Mouse (Mus musculus): ENCODE measurements around the gene Gm4131.

DNA sequence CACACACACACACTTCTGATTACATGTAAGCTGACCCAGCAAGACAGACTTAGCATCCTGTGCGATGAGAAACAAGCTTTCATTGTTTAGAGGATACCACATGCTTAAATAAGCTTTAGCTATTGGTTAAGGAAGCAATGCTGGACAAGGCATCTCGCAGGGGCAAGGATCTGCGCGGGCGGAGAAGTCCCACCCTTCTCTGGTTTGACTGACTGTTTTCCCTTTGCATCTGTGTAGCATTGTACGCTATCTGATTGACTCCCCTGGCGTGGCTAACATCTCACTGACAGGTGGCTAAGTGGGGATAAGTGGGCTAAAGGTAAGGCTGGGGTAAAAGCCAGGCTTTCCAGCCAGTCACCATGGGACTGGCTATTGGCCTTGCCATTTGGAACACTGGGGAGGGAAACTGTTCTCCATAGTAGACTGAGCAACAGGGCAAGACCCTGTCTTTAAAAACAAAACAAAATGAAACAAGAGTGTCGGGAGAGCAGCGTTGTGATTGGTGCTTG lies 110.4 kb downstream of the Gm4131 start, which contains the start of gene Gucy1b2:
- TF ChIP-seq POLR2A (IDR thresholded peaks at IDR 0.05; ENCODE audit: control insufficient read depth, extremely low read depth, insufficient read depth, low read length, poor library complexity) = no peak
- no peak for TF ChIP-seq CTCF (IDR thresholded peaks at IDR 0.05; ENCODE audit: borderline replicate concordance, control insufficient read depth, extremely low read depth, insufficient read depth, low read length, poor library complexity)
